ENCODE assay signal across 11 mouse cellular contexts in genomic region chr4:98180336-98180735, GRCm38 (mm10).
DNase-seq lines count a peak whose midpoint lies in the region; ATAC-seq lines count a peak whose summit lies in the region.
"Had no signal": no experiment of that assay in that cellular context is flagged by ENCODE, and none has a peak within 500 bp of the region (broad histone marks: within the 10 kb centered on the region; RNA-seq: fewer than 3 reads in every experiment).

No protein-coding gene starts in this region.

- intact Hi-C loops in heart, postnatal 25 days (cut with DNase I) = loop anchor here (10.0 kb wide), 1 partner anchor 264 kb away; no protein-coding TSS in a partner anchor

- ATAC-seq in heart, embryonic 14.5 days (ENCODE audit: insufficient number of reproducible peaks, insufficient read depth, low FRiP score, low read depth) = peak; percentile 50; the same call in 1 of the 2 replicates
- no peak for ATAC-seq in limb, embryonic 11.5 days (ENCODE audit: insufficient number of reproducible peaks, low FRiP score, low TSS enrichment, low read depth)
- ATAC-seq: intestine, postnatal 0 days had no signal

- H3K27ac ChIP-seq in heart, embryonic 14.5 days (replicated peaks in 1 of 2; ENCODE audit: control insufficient read depth in 1 of 2, insufficient read depth in 1 of 2, low read depth in 2 of 2, low read length in 2 of 2) = peak overlapping the region; percentile 49 to 53; a peak in 2 of 4 replicates
- no peak overlapping the region for H3K27ac ChIP-seq in limb, embryonic 11.5 days (replicated peaks; ENCODE audit: low read depth, low read length)

- no peaks in the 10 kb centered on the region for H3K27me3 ChIP-seq in heart, embryonic 14.5 days (ENCODE audit: control insufficient read depth, insufficient read depth, low read length)
- no peaks in the 10 kb centered on the region for H3K27me3 ChIP-seq in limb, embryonic 11.5 days (ENCODE audit: control insufficient read depth, insufficient read depth, low read length)

- WGBS in heart, embryonic 14.5 days = 18% methylated on average over 10 of the region's 10 CpGs
- WGBS in limb, embryonic 11.5 days = 31% methylated on average over 10 of the region's 10 CpGs

- H3K9me3 ChIP-seq in heart, embryonic 14.5 days (ENCODE audit: control insufficient read depth, low read length) = no peaks in the 10 kb centered on the region
- H3K9me3 ChIP-seq in limb, embryonic 11.5 days (ENCODE audit: control insufficient read depth, low read length) = no peaks in the 10 kb centered on the region

- H3K4me3 ChIP-seq in heart, embryonic 14.5 days (ENCODE audit: control insufficient read depth in 1 of 2, insufficient read depth in 1 of 2, low read depth in 1 of 2, low read length in 2 of 2) = no peak overlapping the region; a peak in 2 of 4 replicates
- H3K4me3 ChIP-seq in limb, embryonic 11.5 days (ENCODE audit: low read depth, low read length) = no peak overlapping the region

- peak; percentile 90 for DNase-seq in heart, adult 11 months
- no peak for DNase-seq in heart, postnatal 25 days (ENCODE audit: low spot score)
- DNase-seq in embryo, embryonic 10.5 days (ENCODE audit: low spot score) = peak; percentile 40
- peak; percentile 27 for DNase-seq in limb, embryonic 11.5 days (ENCODE audit: low spot score)
- DNase-seq in adrenal gland, adult 2 months = no peak
- no peak for DNase-seq in gastrocnemius, postnatal 4 days (ENCODE audit: low spot score in 2 of 2)
- DNase-seq in adrenal gland, adult 18-20 months (ENCODE audit: low spot score in 2 of 2) = no peak
- DNase-seq: gastrocnemius, postnatal 14 days had no signal

- 0 out of 2 replicates have a peak overlapping the region, but pooled peaks have one; percentile 21 for H3K9ac ChIP-seq in heart, embryonic 14.5 days (ENCODE audit: low read length)
- H3K9ac ChIP-seq in limb, embryonic 11.5 days (ENCODE audit: low read length) = no peak overlapping the region

- H3K4me1 ChIP-seq in heart, embryonic 14.5 days (ENCODE audit: control insufficient read depth in 2 of 2, insufficient read depth in 2 of 2, low read length in 2 of 2) = peaks cover 8 to 15% of the 10 kb centered on the region in 2 experiments; a peak in 3 of 4 replicates
- H3K4me1 ChIP-seq in limb, embryonic 11.5 days (ENCODE audit: control insufficient read depth, insufficient read depth, low read length) = peaks cover 11% of the 10 kb centered on the region; the same call in 1 of the 2 replicates

- H3K4me2 ChIP-seq in heart, embryonic 14.5 days (ENCODE audit: low read length) = peak overlapping the region; percentile 51
- no peak overlapping the region for H3K4me2 ChIP-seq in limb, embryonic 11.5 days (ENCODE audit: low read depth, severe bottlenecking)

- H3K36me3 ChIP-seq in heart, embryonic 14.5 days (ENCODE audit: control insufficient read depth, insufficient read depth, low read length) = no peaks in the 10 kb centered on the region
- H3K36me3 ChIP-seq in limb, embryonic 11.5 days (ENCODE audit: control insufficient read depth, insufficient read depth, low read length) = no peaks in the 10 kb centered on the region
- H3K36me3 ChIP-seq: G1E had no signal

Comparison
In these comparisons a context has a peak if more than half of its experiments do, and no peak if none do; other contexts are left out.
1. DNase-seq: peak in heart, adult 11 months (single experiment), embryo, embryonic 10.5 days (single experiment) and limb, embryonic 11.5 days (single experiment); none in heart, postnatal 25 days (single experiment), adrenal gland, adult 2 months (single experiment), gastrocnemius, postnatal 4 days (0 of 2) and adrenal gland, adult 18-20 months (0 of 2).